Mouse (Mus musculus) ovary, postnatal 10 days (tissue): Measurements from ENCODE around the gene Vmn1r219.
"Not testable (repeated sequence)": the region's sequence is repeated elsewhere in the genome, so short reads cannot be mapped to it uniquely, and the experiment has no call there.

Experiments used
- DNase-seq: peaks from one replicate; pipeline ENCODE4 v3.0.0; 2022; ENCODE audit warnings: low spot score

The Vmn1r219 gene

DNA sequence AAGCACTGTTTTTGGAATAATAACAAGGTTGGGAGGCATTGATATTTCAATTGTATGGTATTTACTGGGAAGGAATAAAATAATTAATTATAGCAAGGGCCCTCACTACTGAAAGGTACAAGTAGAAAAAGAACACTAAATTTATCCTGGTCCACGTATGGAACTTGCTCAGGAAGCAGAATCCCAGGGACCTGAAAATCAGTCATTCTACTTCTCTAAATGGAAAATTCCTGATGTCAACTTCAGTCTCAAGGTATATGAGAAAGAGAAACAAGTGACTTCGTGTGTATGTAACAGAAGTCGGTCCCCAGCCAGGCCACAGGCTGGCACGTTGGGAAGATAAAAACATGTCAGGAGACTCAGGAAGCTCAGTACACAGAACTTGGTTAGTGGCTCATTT lies at the start of gene Vmn1r219:
TSS of gene Vmn1r219 (plus strand) at position 301 of the 400 bp plus-strand sequence.
- no peak for DNase-seq

DNA sequence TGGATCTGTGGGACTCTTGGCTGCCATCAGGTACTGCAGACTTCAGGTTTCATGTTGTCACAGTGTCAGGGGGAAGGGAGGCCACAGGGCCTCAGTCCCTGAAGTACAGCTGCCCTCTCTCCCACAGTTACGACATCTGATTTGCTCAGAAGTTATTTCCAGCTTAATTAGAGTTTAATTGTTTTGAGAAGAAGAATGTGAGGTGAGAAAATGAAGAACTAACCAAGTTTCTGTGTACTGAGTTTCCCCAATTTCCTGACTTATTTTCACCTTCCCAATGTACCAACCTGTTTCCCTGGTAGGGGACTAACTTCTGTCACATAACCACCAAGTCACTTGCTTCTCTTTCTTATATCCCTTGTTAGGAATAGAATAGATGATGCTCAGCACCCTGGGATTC lies 41.0 kb upstream of the Vmn1r219 start, which contains the start of gene Vmn1r217:
TSS of gene Vmn1r217 (minus strand) at position 101 of the 400 bp plus-strand sequence.
- not testable (repeated sequence) for DNase-seq

DNA sequence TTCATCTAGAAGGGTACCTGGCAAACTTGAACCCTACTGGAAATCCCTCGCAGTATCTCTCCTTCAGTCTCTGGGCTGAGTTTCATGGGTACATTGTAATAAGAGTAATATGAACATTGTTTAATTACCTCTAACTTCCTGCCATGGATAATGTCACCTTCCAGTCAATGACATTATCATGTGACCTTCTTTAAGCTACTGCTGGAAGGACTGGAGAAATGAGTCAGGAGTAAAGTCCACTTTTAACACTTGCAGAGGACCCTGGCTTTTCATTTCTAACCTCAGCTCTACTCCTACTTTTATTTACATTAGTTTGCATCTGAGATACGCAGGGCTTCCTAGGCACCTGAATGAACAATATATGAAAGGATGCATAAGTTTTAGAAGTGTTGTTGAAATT lies 38.5 kb upstream of the Vmn1r219 start:
- no peak for DNase-seq

GRCm38 (mm10) chr13:23133099-23133498 lies 26.0 kb upstream of the Vmn1r219 start, which contains the start of gene Vmn1r218:
Gene Vmn1r218, plus strand, starts transcription at chr13:23133155.
- no peak for DNase-seq

DNA sequence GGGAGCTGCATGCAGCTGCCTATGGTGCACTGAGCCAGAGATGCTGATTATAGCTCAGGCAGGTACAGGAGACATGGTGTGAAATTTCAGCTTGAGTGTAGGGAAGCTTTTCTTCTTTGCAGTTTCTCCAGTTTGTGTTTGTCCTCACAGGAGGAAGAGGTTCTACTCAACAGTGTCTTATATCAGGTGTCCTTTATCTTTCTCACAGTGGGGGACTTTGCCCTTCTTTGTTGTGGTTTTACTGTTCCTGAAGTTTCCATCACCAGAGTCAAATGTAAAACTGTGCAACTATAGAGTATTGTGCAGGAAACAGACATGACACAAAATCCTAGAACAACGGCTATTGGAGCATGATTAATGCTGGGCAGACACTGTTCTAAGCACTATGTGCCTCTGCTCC lies 25.6 kb upstream of the Vmn1r219 start:
- DNase-seq: no peak

- DNase-seq: no peak
Measured at GRCm38 (mm10) chr13:23138880-23139279, 20.2 kb upstream of the Vmn1r219 start.

DNA sequence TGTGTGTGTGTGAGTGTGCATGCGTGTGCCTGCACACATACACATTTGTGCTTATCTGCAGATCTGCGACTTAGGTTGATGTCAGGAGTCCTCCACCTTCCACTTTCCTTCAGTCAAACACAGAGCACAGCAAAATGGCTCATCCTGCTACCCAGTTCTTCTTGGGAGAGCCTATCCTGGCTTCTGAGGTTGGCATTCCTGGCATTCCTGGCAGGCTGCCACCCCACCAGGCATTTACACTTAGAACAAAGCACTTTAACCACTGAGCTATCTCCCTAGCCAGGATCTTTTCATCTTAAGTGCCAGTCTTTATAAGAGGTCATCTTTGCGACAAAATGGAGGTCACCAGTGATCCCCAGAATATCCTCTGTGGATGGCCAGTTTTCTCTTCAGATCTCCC lies 1.3 kb upstream of the Vmn1r219 start:
- no peak for DNase-seq

DNA sequence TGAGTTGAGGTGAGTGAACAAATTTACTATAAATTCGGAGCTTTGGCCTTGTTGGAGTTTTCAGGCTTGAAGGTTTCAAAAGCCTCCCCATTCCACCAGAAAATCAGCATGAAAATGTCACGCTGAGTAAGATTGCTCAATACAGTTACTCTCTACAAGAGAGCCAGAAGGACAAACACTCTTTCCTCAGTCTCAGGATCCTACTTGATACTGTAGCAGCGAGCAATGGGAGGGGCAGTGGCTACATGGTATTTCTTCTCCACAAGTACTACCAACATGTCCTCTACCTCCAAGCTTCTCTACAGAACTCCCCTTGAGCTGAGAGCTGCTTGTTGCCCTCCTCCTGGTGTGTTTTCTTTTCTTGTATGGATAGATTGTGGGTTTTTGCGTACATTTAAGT lies 7.4 kb downstream of the Vmn1r219 start:
- not testable (repeated sequence) for DNase-seq

DNA sequence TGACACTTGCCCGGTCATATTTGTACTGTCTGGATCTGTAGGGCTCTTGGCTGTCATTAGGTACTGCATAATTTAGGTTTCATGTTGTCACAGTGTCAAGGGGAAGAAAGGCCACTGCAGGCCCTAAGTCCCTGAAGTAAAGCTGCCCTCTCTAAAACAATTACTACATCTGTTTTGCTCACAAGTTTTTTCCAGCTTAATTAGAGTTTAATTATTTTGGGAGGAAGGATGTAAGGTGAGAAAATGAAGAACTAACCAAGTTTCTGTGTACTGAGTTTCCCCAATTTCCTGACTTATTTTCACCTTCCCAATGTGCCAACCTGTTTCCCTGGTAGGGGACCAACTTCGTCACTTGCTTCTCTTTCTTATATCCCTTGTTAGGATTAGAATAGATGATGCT lies 28.8 kb downstream of the Vmn1r219 start, which contains the start of gene Vmn1r220:
TSS of gene Vmn1r220 (minus strand) at position 101 of the 400 bp plus-strand sequence.
- DNase-seq: no peak

DNA sequence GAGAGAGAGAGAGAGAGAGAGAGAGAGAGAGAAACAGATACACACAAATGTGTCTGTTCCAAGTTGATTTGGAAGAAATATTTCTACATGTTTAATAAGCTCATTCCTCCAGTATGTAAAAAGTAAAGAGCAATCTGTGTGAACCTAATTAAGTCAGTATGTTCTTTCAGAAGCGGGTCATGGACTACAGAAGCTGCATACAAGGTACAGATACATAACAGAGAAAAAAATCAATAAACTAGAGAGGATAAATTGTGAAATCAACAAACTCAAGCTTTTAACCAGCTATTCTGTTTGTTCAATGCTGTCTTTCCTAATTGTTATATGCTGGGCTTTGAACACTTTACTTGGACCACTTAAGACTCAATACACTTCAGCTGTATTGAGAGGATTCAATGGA lies 44.8 kb downstream of the Vmn1r219 start:
- DNase-seq: not testable (repeated sequence)

GRCm38 (mm10) chr13:23213827-23214226 lies 54.7 kb downstream of the Vmn1r219 start, which contains the start of gene Vmn1r221:
Gene Vmn1r221, plus strand, starts transcription at chr13:23214127.
- DNase-seq: not testable (repeated sequence)
